Mouse (Mus musculus) central nervous system, embryonic 11.5 days (tissue): ENCODE measurements around the gene Acat1. TPM values are rescaled to one million over a fixed set of nuclear protein-coding genes. Genes with fewer than 3 reads are reported as not detected.

ENCODE experiments used
- polyA plus RNA-seq: library from polyadenylated mRNA; depleted of rRNA; stranded (reverse); fragments of >200 nt; gene quantifications from 2 replicates; pipeline ENCODE4 v1.2.3, GENCODE M21; 2012; rRNA removed

Gene Acat1
- 46.9 and 59.9 TPM in 2 replicates for polyA plus RNA-seq

DNA sequence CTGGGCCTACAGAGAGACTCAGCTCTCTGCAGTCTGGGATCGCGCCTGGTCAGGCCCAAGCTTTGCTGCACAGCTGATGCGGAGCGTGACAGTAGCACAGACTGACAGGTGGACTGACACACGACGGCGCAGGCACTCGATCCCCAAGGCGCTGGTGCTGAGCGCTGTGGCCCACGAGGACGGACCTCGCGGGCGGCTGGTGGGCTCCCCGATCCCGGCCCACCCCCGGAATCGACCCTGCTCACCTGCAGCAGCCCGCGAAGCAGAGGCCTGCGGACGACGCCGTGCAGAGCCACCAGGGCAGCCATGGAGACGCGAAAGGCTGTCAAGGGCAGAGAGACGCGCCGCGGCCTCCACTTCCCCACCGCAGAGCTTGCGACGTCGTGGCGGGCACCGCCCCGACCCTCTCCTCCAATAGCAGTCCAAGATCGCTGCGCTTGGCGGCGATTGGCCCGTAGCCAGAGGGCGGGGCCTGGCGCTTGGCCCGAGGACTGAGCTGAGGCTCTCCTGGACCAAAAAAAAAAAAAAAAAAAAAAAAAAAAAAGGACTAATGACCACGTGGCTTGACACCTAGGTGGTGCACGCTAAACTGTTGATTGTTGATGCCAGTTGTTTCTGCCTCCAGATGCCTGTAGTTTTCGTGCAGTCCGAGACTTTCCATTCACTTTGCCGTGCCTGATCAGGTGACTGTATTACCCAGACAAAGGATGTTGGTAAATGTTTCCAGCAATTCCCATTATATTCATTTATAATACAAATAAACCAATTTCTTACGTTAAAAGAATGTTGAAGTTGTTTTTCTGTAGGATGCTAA lies at the start of gene Acat1:
Acat1 (minus strand) TSS at position 415 of the 814 bp plus-strand sequence.

DNA sequence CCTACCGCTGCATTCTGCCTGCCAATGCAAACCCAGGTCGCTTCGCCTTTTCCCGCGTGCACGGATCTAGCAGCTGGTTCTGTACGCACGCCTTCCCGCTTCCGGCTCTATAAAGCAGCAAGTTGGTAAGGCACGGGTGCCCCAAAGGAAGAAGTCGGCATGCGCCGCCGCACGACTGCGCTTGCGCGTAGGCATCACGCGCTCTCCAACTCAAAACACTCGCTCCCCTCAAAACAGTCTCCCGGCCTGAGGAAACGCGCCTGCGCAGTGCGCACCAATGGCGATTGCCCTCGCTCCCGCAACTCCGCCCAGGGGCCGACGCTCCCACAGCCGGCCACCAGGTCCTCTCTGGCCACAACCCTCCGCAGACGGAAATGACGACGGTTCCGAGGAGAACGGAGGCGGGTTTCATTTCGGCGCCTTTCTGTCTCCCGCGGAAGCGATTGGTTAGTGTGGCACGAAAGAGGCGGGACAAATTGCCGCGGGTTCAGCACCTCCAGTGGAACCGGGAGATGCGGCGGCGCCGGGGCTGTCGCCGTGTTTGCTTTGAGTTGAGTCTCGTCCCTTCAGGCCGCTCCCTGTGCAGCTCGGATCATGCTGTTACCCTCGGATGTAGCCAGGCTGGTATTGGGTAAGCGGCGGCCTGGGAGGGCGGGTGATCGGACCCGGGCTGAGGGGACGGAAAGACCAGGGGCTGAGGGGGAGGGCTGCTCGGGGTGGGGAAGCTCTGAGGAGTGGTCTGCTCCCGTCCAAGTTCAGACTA lies 73.4 kb downstream of the Acat1 start, which contains the start of the genes Atm and Npat:
Atm (minus strand) TSS at position 183 of the 763 bp plus-strand sequence.
Npat (plus strand) TSS at position 490 of the 763 bp plus-strand sequence.

Other genes with a start within 250 kb of the Acat1 start
- gene Kdelc2, start 226.4 kb downstream of the Acat1 start, polyA plus RNA-seq: 4.2 and 5.6 TPM in 2 replicates
- gene 4930550C14Rik, start 208.1 kb downstream of the Acat1 start, polyA plus RNA-seq: 0.22 and 0.34 TPM in 2 replicates
- 20.2 and 22.6 TPM in 2 replicates for gene Atm, start 73.6 kb downstream of the Acat1 start, polyA plus RNA-seq
- gene Npat, start 73.3 kb downstream of the Acat1 start, polyA plus RNA-seq: 10.8 and 18.5 TPM in 2 replicates
- gene Cul5, start 59.6 kb upstream of the Acat1 start, polyA plus RNA-seq: 21.1 and 23.9 TPM in 2 replicates
- gene Rab39, start 95.8 kb upstream of the Acat1 start, polyA plus RNA-seq: 1.7 and 1.9 TPM in 2 replicates
- gene Slc35f2, start 161.2 kb upstream of the Acat1 start, polyA plus RNA-seq: 2.1 and 3.3 TPM in 2 replicates
- 2.6 TPM in 1 of 2 replicates, not detected in the other for gene Sln, start 239.8 kb upstream of the Acat1 start, polyA plus RNA-seq